Mouse (Mus musculus) liver, adult 2 months (tissue): ENCODE measurements around the gene Atp6v1b1.

Experiments used
- CTCF ChIP-seq: fragments of 200-500 bp; IDR thresholded peaks from 2 replicates; pipeline ENCODE4 v1.5.1; 2011; ENCODE audit warnings: low read depth, low read length, control low read depth
- POLR2A ChIP-seq: fragments of 200-500 bp; IDR thresholded peaks from 2 replicates; pipeline ENCODE4 v1.6.1; 2011; ENCODE audit warnings: low read length, control low read depth; ENCODE audit not compliant: insufficient read depth; ENCODE audit errors: extremely low read depth

- TF ChIP-seq CTCF (no peak), POLR2A (no peak)
These were observed 43.6 kb downstream of the Atp6v1b1 start for GRCm38 (mm10) chr6:83786426-83786825.
